Mouse (Mus musculus): Measurements from ENCODE around the gene Shroom2. TPM values are rescaled to one million over a fixed set of nuclear protein-coding genes. Genes with fewer than 3 reads are reported as not detected.

Shroom2 gene
- 6.6 and 7.3 TPM in 2 replicates for polyA plus RNA-seq (2015; fragmentation: Nextera tagmentation; extraction: Ambion mirVana)

- 14% methylated on average over 52 of the region's 55 CpGs for WGBS
- Histone ChIP-seq H3K4me1 (0 out of 2 replicates have a peak, but pooled peaks cover 3% of the 10 kb centered on the region), H3K4me2 (peak within 1 kb of the TSS; percentile 56), H3K9me3 (no peaks in the 10 kb centered on the region), H3K27me3 (0 out of 2 replicates have a peak, but pooled peaks cover 3% of the 10 kb centered on the region), H3K9ac (peak within 1 kb of the TSS; percentile 62), H3K27ac (peak within 1 kb of the TSS; percentile 86), H3K4me3 (peak within 1 kb of the TSS; percentile 64), H3K36me3 (no peaks in the 10 kb centered on the region)
- ATAC-seq (ENCODE audit: borderline replicate concordance, extremely low read depth, low FRiP score, low TSS enrichment) = peak; percentile 77
Measured at GRCm38 (mm10) chrX:152768891-152769599, at the start of gene Shroom2. TSS of gene Shroom2 (minus strand) at chrX:152769465.

GRCm38 (mm10) chrX:152818996-152819395 lies 49.7 kb upstream of the Shroom2 start:
- Histone ChIP-seq H3K4me1 (no peaks in the 10 kb centered on the region), H3K4me3 (no peak overlapping the region), H3K27ac (no peak overlapping the region), H3K4me2 (no peak overlapping the region), H3K27me3 (no peaks in the 10 kb centered on the region), H3K36me3 (no peaks in the 10 kb centered on the region), H3K9me3 (no peaks in the 10 kb centered on the region), H3K9ac (no peak overlapping the region)
- ATAC-seq (ENCODE audit: borderline replicate concordance, extremely low read depth, low FRiP score, low TSS enrichment) = no peak

- Histone ChIP-seq H3K9me3 (no peaks in the 10 kb centered on the region), H3K4me2 (no peak overlapping the region), H3K4me1 (no peaks in the 10 kb centered on the region), H3K4me3 (no peak overlapping the region), H3K9ac (no peak overlapping the region), H3K36me3 (no peaks in the 10 kb centered on the region), H3K27me3 (no peaks in the 10 kb centered on the region), H3K27ac (no peak overlapping the region)
- 56% methylated on average over 3 of the region's 3 CpGs for WGBS
- no peak for ATAC-seq (ENCODE audit: borderline replicate concordance, extremely low read depth, low FRiP score, low TSS enrichment)
Measured at GRCm38 (mm10) chrX:152813339-152813738, 44.1 kb upstream of the Shroom2 start.

GRCm38 (mm10) chrX:152805317-152805716 lies 36.1 kb upstream of the Shroom2 start:
- no peaks in the 10 kb centered on the region for H3K36me3 ChIP-seq
- H3K4me2 ChIP-seq = no peak overlapping the region

GRCm38 (mm10) chrX:152788611-152789010 lies 19.3 kb upstream of the Shroom2 start:
- H3K27me3 ChIP-seq = peaks cover 5% of the 10 kb centered on the region
- no peak for ATAC-seq (ENCODE audit: borderline replicate concordance, extremely low read depth, low FRiP score, low TSS enrichment)
- no peak overlapping the region for H3K4me3 ChIP-seq
- no peak overlapping the region for H3K9ac ChIP-seq
- H3K27ac ChIP-seq = peak overlapping the region; percentile 19; the same call in 1 of the 2 replicates
- 30% methylated on average over 2 of the region's 2 CpGs for WGBS
- H3K4me1 ChIP-seq = no peaks in the 10 kb centered on the region
- no peaks in the 10 kb centered on the region for H3K36me3 ChIP-seq
- H3K4me2 ChIP-seq = no peak overlapping the region
- no peaks in the 10 kb centered on the region for H3K9me3 ChIP-seq

More at GRCm38 (mm10) chrX:152805317-152805716, 36.1 kb upstream of the Shroom2 start:
- Histone ChIP-seq H3K27me3 (no peaks in the 10 kb centered on the region), H3K9me3 (no peaks in the 10 kb centered on the region), H3K27ac (no peak overlapping the region), H3K4me1 (no peaks in the 10 kb centered on the region), H3K4me3 (no peak overlapping the region), H3K9ac (no peak overlapping the region)
- ATAC-seq (ENCODE audit: borderline replicate concordance, extremely low read depth, low FRiP score, low TSS enrichment) = no peak

GRCm38 (mm10) chrX:152788129-152788528 lies 18.9 kb upstream of the Shroom2 start:
- ATAC-seq (ENCODE audit: borderline replicate concordance, extremely low read depth, low FRiP score, low TSS enrichment) = no peak
- H3K4me1 ChIP-seq = no peaks in the 10 kb centered on the region
- H3K9me3 ChIP-seq = no peaks in the 10 kb centered on the region
- no peaks in the 10 kb centered on the region for H3K36me3 ChIP-seq
- no peak overlapping the region for H3K4me3 ChIP-seq
- peaks cover 5% of the 10 kb centered on the region for H3K27me3 ChIP-seq
- H3K9ac ChIP-seq = no peak overlapping the region
- no peak overlapping the region for H3K4me2 ChIP-seq
- 77% methylated on average over 1 of the region's 1 CpGs for WGBS
- H3K27ac ChIP-seq = peak overlapping the region; percentile 19; the same call in 1 of the 2 replicates

GRCm38 (mm10) chrX:152781720-152782403 lies 12.6 kb upstream of the Shroom2 start, which contains the start of gene Gpr143:
TSS of gene Gpr143 (plus strand) at chrX:152781921.
- peak within 1 kb of the TSS; percentile 54 for H3K4me2 ChIP-seq
- no peaks in the 10 kb centered on the region for H3K36me3 ChIP-seq
- H3K4me1 ChIP-seq = peaks cover 6% of the 10 kb centered on the region; the same call in 1 of the 2 replicates
- H3K9ac ChIP-seq = peak within 1 kb of the TSS; percentile 22; the same call in 1 of the 2 replicates
- peak within 1 kb of the TSS; percentile 17 for H3K4me3 ChIP-seq
- 14% methylated on average over 25 of the region's 26 CpGs for WGBS
- ATAC-seq (ENCODE audit: borderline replicate concordance, extremely low read depth, low FRiP score, low TSS enrichment) = no peak
- no peak within 1 kb of the TSS for H3K27ac ChIP-seq
- peaks cover 11% of the 10 kb centered on the region for H3K27me3 ChIP-seq
- H3K9me3 ChIP-seq = no peaks in the 10 kb centered on the region

GRCm38 (mm10) chrX:152769600-152770157 lies 414 bp upstream of the Shroom2 start:
- Histone ChIP-seq H3K36me3 (no peaks in the 10 kb centered on the region), H3K9me3 (no peaks in the 10 kb centered on the region), H3K27ac (peak overlapping the region; percentile 86), H3K9ac (peak overlapping the region; percentile 62), H3K4me1 (0 out of 2 replicates have a peak, but pooled peaks cover 3% of the 10 kb centered on the region), H3K27me3 (0 out of 2 replicates have a peak, but pooled peaks cover 3% of the 10 kb centered on the region), H3K4me2 (peak overlapping the region; percentile 56), H3K4me3 (peak overlapping the region; percentile 64)
- 11% methylated on average over 41 of the region's 48 CpGs for WGBS
- ATAC-seq (ENCODE audit: borderline replicate concordance, extremely low read depth, low FRiP score, low TSS enrichment) = peak; percentile 97

- Histone ChIP-seq H3K27ac (no peak overlapping the region), H3K36me3 (no peaks in the 10 kb centered on the region), H3K4me1 (0 out of 2 replicates have a peak, but pooled peaks cover 3% of the 10 kb centered on the region), H3K4me2 (no peak overlapping the region), H3K9ac (no peak overlapping the region), H3K9me3 (no peaks in the 10 kb centered on the region), H3K27me3 (no peaks in the 10 kb centered on the region), H3K4me3 (no peak overlapping the region)
- no peak for ATAC-seq (ENCODE audit: borderline replicate concordance, extremely low read depth, low FRiP score, low TSS enrichment)
- WGBS = 31% methylated on average over 2 of the region's 2 CpGs
Measured at GRCm38 (mm10) chrX:152764171-152764570, 5.1 kb downstream of the Shroom2 start.

- ATAC-seq (ENCODE audit: borderline replicate concordance, extremely low read depth, low FRiP score, low TSS enrichment) = no peak
Measured at GRCm38 (mm10) chrX:152762855-152763254, 6.4 kb downstream of the Shroom2 start.

GRCm38 (mm10) chrX:152762437-152762836 lies 6.8 kb downstream of the Shroom2 start:
- H3K9me3 ChIP-seq = no peaks in the 10 kb centered on the region
- no peaks in the 10 kb centered on the region for H3K27me3 ChIP-seq
- no peak overlapping the region for H3K27ac ChIP-seq
- H3K36me3 ChIP-seq = no peaks in the 10 kb centered on the region
- no peak for ATAC-seq (ENCODE audit: borderline replicate concordance, extremely low read depth, low FRiP score, low TSS enrichment)
- no peak overlapping the region for H3K9ac ChIP-seq
- 48% methylated on average over 2 of the region's 2 CpGs for WGBS
- no peak overlapping the region for H3K4me3 ChIP-seq
- no peak overlapping the region for H3K4me2 ChIP-seq
- 0 out of 2 replicates have a peak, but pooled peaks cover 3% of the 10 kb centered on the region for H3K4me1 ChIP-seq

More at GRCm38 (mm10) chrX:152762855-152763254, 6.4 kb downstream of the Shroom2 start:
- Histone ChIP-seq H3K4me3 (no peak overlapping the region), H3K36me3 (no peaks in the 10 kb centered on the region), H3K4me2 (no peak overlapping the region), H3K9me3 (no peaks in the 10 kb centered on the region), H3K27ac (no peak overlapping the region), H3K9ac (no peak overlapping the region), H3K4me1 (0 out of 2 replicates have a peak, but pooled peaks cover 3% of the 10 kb centered on the region), H3K27me3 (no peaks in the 10 kb centered on the region)
- WGBS = 76% methylated on average over 2 of the region's 2 CpGs
